Mouse (Mus musculus) heart, embryonic 10.5 days (tissue): Measurements from ENCODE around the gene Nxpe4. TPM values are rescaled to one million over a fixed set of nuclear protein-coding genes. Genes with fewer than 3 reads are reported as not detected.
A peak's percentile ranks its signal among the peaks of the same experiment; 100 is the strongest.

Source experiments
- DNase-seq: peaks from one replicate; pipeline ENCODE4 v3.0.0-alpha.2; 2017; ENCODE audit warnings: low spot score
- H3K27ac ChIP-seq: fragments of 300-500 bp; sonication (generic); 2 replicates; pipeline ENCODE4 v1.5.1; 2016; ENCODE audit warnings: mild to moderate bottlenecking
- H3K27me3 ChIP-seq: fragments of 300-500 bp; sonication (generic); 2 replicates; pipeline ENCODE4 v1.6.1; 2016; ENCODE audit warnings: mild to moderate bottlenecking; ENCODE audit not compliant: poor library complexity, insufficient read depth, severe bottlenecking
- H3K36me3 ChIP-seq: fragments of 300-500 bp; sonication (generic); 2 replicates; pipeline ENCODE4 v1.6.1; 2016; ENCODE audit warnings: mild to moderate bottlenecking, moderate library complexity
- H3K4me1 ChIP-seq: fragments of 300-500 bp; sonication (generic); 2 replicates; pipeline ENCODE4 v1.6.1; 2016; ENCODE audit warnings: mild to moderate bottlenecking
- H3K4me3 ChIP-seq: fragments of 300-500 bp; sonication (generic); 2 replicates; pipeline ENCODE4 v1.5.1; 2016; ENCODE audit warnings: mild to moderate bottlenecking, moderate library complexity
- H3K9me3 ChIP-seq: fragments of 300-500 bp; sonication (generic); 2 replicates; pipeline ENCODE4 v1.6.1; 2016; ENCODE audit warnings: mild to moderate bottlenecking, moderate library complexity
- whole genome bisulfite sequencing: fragments of 180-500 bp; shearing (Covaris S2); methylation state at CpG from one replicate; pipeline ENCODE4 v1.1.7; 2016; 5-methylcytosine and 5-hydroxymethylcytosine counted together
- polyA plus RNA-seq: library from polyadenylated mRNA; unstranded; fragments of >200 nt; fragmentation: Nextera tagmentation; extraction: Ambion mirVana; gene quantifications from 2 replicates; pipeline ENCODE4 v1.2.1, GENCODE M21; 2016

Gene Nxpe4
- polyA plus RNA-seq, 1 experiment from 2014 or later = 3.1 TPM

- H3K4me1 ChIP-seq = peaks cover 8% of the 10 kb centered on the region; the same call in 1 of the 2 replicates
- no peaks in the 10 kb centered on the region for H3K9me3 ChIP-seq
- H3K4me3 ChIP-seq = no peak within 1 kb of the TSS
- 53% methylated on average over 2 of the region's 2 CpGs for WGBS
- H3K36me3 ChIP-seq = no peaks in the 10 kb centered on the region
- peak within 1 kb of the TSS; percentile 47; the same call in 1 of the 2 replicates for H3K27ac ChIP-seq
- no peak for DNase-seq
- H3K27me3 ChIP-seq = no peaks in the 10 kb centered on the region
Measured at GRCm38 (mm10) chr9:48353148-48353698, 191.4 kb downstream of the Nxpe4 start, which contains the start of gene Nxpe2. TSS of gene Nxpe2 (minus strand) at chr9:48353454.

- 71% methylated on average over 4 of the region's 4 CpGs for WGBS
- Histone ChIP-seq H3K27me3 (no peaks in the 10 kb centered on the region), H3K4me1 (peaks cover 8% of the 10 kb centered on the region; the same call in 1 of the 2 replicates), H3K4me3 (no peak overlapping the region), H3K9me3 (no peaks in the 10 kb centered on the region), H3K27ac (no peak overlapping the region), H3K36me3 (no peaks in the 10 kb centered on the region)
- DNase-seq = no peak
Measured at GRCm38 (mm10) chr9:48354122-48354521, 192.3 kb downstream of the Nxpe4 start.

- H3K27ac ChIP-seq = 0 out of 2 replicates have a peak overlapping the region, but pooled peaks have one; percentile 36
- 41% methylated on average over 3 of the region's 3 CpGs for WGBS
- DNase-seq = peak; percentile 79
Measured at GRCm38 (mm10) chr9:48354793-48355192, 193.0 kb downstream of the Nxpe4 start.

GRCm38 (mm10) chr9:48357097-48357496 is 195.3 kb downstream of the Nxpe4 start:
- H3K4me3 ChIP-seq = no peak overlapping the region
- no peaks in the 10 kb centered on the region for H3K9me3 ChIP-seq
- no peaks in the 10 kb centered on the region for H3K36me3 ChIP-seq
- peaks cover 12% of the 10 kb centered on the region for H3K4me1 ChIP-seq
- no peak overlapping the region for H3K27ac ChIP-seq
- no peak for DNase-seq
- H3K27me3 ChIP-seq = no peaks in the 10 kb centered on the region
- 85% methylated on average over 3 of the region's 3 CpGs for WGBS

More at GRCm38 (mm10) chr9:48354793-48355192, 193.0 kb downstream of the Nxpe4 start:
- peaks cover 8% of the 10 kb centered on the region; the same call in 1 of the 2 replicates for H3K4me1 ChIP-seq
- no peaks in the 10 kb centered on the region for H3K9me3 ChIP-seq
- H3K27me3 ChIP-seq = no peaks in the 10 kb centered on the region
- no peaks in the 10 kb centered on the region for H3K36me3 ChIP-seq
- no peak overlapping the region for H3K4me3 ChIP-seq

- H3K9me3 ChIP-seq = no peaks in the 10 kb centered on the region
- 73% methylated on average over 4 of the region's 4 CpGs for WGBS
- no peak overlapping the region for H3K4me3 ChIP-seq
- no peaks in the 10 kb centered on the region for H3K36me3 ChIP-seq
- H3K4me1 ChIP-seq = peaks cover 9% of the 10 kb centered on the region
- H3K27ac ChIP-seq = no peak overlapping the region
- H3K27me3 ChIP-seq = no peaks in the 10 kb centered on the region
- DNase-seq = no peak
Measured at GRCm38 (mm10) chr9:48360826-48361225, 199.0 kb downstream of the Nxpe4 start.

DNA sequence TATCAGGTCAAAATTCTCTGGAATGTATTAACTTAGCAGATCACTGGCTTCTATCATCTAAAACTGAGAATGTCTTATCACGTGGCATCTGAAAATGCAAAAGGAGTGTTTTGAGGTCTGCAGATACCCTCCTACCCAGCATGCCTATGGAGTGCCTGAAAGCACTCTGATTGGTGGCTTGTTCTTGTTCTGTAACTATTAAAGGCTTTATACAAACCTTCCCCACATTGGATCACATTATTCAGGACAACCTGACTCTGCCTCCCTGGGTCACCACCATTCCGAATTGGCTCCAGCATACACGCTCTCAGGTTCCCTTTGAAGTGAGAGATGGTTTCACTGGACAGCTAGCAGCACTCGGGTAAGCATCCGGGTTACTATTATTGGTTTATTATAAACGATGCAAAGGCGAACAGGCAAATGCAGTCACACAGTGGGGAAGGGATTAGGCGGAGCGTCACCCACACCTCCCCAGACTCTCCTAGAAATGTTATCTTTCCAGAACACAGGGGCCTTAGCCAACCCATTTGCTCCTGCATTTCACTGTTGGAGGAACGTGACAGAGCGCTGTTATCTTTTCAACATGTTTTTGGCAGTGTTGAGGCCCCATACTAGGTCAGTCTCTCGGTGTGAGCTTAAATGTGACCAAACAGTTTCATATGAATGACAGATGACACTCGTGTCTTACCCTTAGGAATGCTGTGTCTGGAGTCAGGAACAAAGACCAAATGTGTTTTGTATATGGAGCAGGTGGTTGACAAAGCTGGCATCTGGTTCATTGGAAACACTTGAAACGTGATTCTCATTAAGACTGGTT is 200.2 kb downstream of the Nxpe4 start:
- WGBS = 41% methylated on average over 14 of the region's 14 CpGs
- no peaks in the 10 kb centered on the region for H3K36me3 ChIP-seq
- peaks cover 9% of the 10 kb centered on the region for H3K4me1 ChIP-seq
- peak; percentile 89 for DNase-seq
- H3K4me3 ChIP-seq = no peak overlapping the region
- peak overlapping the region; percentile 70; the same call in 1 of the 2 replicates for H3K27ac ChIP-seq
- no peaks in the 10 kb centered on the region for H3K27me3 ChIP-seq
- H3K9me3 ChIP-seq = no peaks in the 10 kb centered on the region

DNA sequence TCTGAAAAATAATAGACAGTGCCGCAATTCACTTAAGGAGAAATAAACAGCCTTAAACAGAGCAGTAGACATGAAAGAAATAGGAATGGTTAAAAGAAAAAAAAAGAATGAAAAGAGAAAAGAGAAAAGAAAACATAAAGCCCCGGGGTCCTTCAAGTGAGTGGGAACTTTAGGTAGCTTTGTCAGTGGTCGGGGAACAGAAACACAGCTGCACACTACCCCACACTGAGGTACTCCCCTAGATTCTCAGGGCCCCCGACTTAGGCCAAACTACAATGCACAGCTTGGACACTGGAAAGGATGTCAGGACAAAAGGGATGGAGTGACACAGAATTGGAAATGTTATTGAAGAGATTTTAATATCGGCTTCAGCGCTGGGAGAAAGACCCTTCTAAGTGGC is 200.9 kb downstream of the Nxpe4 start:
- Histone ChIP-seq H3K36me3 (no peaks in the 10 kb centered on the region), H3K27ac (peak overlapping the region; percentile 70; the same call in 1 of the 2 replicates), H3K9me3 (no peaks in the 10 kb centered on the region), H3K4me3 (no peak overlapping the region), H3K27me3 (no peaks in the 10 kb centered on the region), H3K4me1 (peaks cover 9% of the 10 kb centered on the region)
- DNase-seq = no peak
- WGBS = 85% methylated on average over 6 of the region's 6 CpGs

DNA sequence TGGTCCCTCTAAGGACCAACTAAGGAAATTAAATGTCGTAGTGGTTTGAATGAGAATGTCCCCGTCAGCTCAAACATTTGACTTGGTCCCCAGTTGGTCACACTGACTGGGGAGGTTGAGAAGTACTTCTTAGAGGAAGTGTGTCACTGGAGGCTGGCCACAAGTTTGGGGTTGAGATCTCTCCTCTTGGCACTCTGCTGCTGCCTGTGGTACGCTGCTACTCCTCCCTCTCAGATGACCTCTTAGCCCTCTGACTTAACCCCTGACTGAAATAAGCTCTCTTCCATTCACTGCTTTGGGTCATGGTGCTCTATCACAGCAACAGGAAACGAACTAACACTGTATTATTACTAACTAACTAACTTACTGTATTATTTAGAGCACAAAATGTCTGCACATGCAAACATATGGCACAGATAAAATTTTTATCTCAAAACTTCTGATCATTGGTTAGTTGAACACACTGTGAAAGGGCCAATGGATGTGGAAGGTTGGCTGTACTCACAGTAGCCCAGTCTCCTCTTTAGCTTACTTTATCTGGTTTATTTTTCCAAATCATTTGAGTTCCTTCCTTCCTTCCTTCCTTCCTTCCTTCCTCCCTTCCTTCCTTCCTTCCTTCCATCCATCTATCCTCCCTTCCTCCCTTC is 211.5 kb downstream of the Nxpe4 start:
- 74% methylated on average over 4 of the region's 4 CpGs for WGBS
- Histone ChIP-seq H3K27ac (no peak overlapping the region), H3K36me3 (no peaks in the 10 kb centered on the region), H3K4me1 (no peaks in the 10 kb centered on the region), H3K9me3 (no peaks in the 10 kb centered on the region), H3K27me3 (no peaks in the 10 kb centered on the region), H3K4me3 (no peak overlapping the region)
- no peak for DNase-seq

GRCm38 (mm10) chr9:48374357-48374756 is 212.5 kb downstream of the Nxpe4 start:
- no peaks in the 10 kb centered on the region for H3K36me3 ChIP-seq
- no peak overlapping the region for H3K27ac ChIP-seq
- no peaks in the 10 kb centered on the region for H3K27me3 ChIP-seq
- H3K4me3 ChIP-seq = no peak overlapping the region
- no peaks in the 10 kb centered on the region for H3K4me1 ChIP-seq
- H3K9me3 ChIP-seq = no peaks in the 10 kb centered on the region
- DNase-seq = no peak
- WGBS = 54% methylated on average over 2 of the region's 2 CpGs

DNA sequence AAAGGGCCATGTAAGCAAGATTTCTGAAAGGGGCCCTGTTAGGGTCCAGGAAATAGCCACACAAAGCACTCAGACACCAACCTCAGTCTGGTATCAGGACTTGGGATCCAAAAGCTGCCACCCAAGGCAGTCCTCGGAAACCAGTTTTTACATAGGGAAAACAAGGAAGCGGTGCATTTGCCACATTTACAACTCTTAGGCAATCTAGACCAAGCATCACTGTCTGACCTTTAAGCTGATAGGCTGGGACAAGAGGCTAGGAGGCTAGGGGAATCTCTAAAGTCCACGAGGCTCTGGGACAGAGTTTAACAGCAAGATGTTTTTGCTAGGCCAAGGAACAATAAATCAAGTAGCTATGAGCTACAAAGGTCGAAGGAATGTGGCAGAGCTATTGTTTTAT is 226.6 kb downstream of the Nxpe4 start:
- no peaks in the 10 kb centered on the region for H3K9me3 ChIP-seq
- no peaks in the 10 kb centered on the region for H3K4me1 ChIP-seq
- no peak for DNase-seq
- H3K36me3 ChIP-seq = no peaks in the 10 kb centered on the region
- no peaks in the 10 kb centered on the region for H3K27me3 ChIP-seq
- no peak overlapping the region for H3K27ac ChIP-seq
- H3K4me3 ChIP-seq = no peak overlapping the region
- WGBS = 70% methylated on average over 4 of the region's 4 CpGs

DNA sequence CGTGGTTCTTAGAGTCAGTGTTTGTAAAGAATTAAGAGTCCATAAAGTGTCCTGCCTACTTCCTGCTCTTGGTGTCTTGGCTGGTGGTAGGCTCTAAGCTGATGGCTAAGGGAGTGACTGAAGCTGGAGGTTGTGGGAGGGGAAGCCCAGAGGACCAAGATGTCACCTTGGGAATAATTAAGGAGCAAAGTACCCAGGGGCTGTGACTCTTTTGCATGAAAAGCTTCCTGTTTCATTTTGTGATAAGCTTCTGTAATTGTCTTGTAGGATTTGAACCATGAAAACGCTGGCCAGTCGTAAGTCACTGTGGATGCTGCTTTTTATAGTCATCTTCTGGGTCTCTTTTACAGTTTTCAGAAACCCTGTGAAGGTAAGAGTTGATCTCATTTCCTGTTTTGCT is 228.2 kb downstream of the Nxpe4 start:
- Histone ChIP-seq H3K4me3 (no peak overlapping the region), H3K9me3 (no peaks in the 10 kb centered on the region), H3K36me3 (no peaks in the 10 kb centered on the region), H3K27me3 (no peaks in the 10 kb centered on the region), H3K27ac (no peak overlapping the region), H3K4me1 (no peaks in the 10 kb centered on the region)
- DNase-seq = no peak
- WGBS = 70% methylated on average over 3 of the region's 3 CpGs

DNA sequence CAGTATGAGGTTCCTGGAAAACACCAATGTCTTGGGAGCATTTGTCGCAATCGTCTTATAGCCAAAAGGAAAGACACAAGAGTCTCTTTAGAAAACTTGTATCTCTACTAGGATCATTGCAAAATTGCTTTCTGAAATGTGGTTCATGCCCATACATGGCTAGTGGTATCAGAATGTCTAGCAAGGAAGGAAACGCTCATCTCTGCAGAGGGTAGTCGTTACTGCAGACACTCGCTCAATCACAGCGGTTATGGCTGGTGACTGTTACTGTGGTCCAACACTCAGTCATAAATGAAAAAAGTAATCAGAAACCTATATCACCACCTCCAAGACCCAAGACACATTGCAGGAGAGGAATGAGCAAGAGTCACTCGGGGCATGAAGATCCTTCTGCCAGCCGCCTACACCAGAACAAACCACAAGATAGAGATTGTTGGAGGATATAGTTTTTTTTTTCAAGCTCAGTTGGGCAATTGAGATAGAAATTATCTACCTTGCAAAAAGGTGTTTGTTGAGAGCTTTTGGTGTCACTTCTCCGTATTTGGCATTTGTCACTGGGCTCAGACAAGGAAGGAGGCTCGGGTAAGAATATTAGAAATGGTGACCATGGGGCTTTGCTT is 241.9 kb downstream of the Nxpe4 start:
- H3K27me3 ChIP-seq = no peaks in the 10 kb centered on the region
- no peak overlapping the region for H3K27ac ChIP-seq
- H3K4me3 ChIP-seq = no peak overlapping the region
- DNase-seq = no peak
- WGBS = 92% methylated on average over 10 of the region's 10 CpGs
- no peaks in the 10 kb centered on the region for H3K4me1 ChIP-seq
- H3K9me3 ChIP-seq = no peaks in the 10 kb centered on the region
- no peaks in the 10 kb centered on the region for H3K36me3 ChIP-seq

DNA sequence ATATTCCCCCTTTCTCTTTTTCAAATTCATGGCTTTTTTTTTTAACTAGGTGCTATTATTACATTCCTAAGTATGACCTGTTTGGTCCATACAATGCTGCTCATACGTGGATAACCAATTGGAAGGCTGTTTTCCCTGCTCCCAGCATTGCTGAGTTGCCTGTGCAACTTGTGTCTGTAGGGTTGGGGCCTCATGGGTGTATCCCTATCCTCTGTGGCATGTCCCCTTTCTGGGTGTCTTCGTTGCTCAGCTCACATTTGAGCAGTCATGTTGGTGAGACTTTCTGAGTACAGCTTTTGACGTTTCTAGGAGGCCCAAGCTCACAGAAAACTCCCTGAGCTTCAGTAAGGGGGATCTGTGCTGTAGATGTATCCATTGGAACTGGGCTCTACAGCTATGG is 242.9 kb downstream of the Nxpe4 start:
- no peak for DNase-seq
- Histone ChIP-seq H3K27me3 (no peaks in the 10 kb centered on the region), H3K36me3 (no peaks in the 10 kb centered on the region), H3K4me1 (no peaks in the 10 kb centered on the region), H3K9me3 (no peaks in the 10 kb centered on the region), H3K27ac (no peak overlapping the region), H3K4me3 (no peak overlapping the region)
- 63% methylated on average over 3 of the region's 3 CpGs for WGBS
